In the genomic region with DNA sequence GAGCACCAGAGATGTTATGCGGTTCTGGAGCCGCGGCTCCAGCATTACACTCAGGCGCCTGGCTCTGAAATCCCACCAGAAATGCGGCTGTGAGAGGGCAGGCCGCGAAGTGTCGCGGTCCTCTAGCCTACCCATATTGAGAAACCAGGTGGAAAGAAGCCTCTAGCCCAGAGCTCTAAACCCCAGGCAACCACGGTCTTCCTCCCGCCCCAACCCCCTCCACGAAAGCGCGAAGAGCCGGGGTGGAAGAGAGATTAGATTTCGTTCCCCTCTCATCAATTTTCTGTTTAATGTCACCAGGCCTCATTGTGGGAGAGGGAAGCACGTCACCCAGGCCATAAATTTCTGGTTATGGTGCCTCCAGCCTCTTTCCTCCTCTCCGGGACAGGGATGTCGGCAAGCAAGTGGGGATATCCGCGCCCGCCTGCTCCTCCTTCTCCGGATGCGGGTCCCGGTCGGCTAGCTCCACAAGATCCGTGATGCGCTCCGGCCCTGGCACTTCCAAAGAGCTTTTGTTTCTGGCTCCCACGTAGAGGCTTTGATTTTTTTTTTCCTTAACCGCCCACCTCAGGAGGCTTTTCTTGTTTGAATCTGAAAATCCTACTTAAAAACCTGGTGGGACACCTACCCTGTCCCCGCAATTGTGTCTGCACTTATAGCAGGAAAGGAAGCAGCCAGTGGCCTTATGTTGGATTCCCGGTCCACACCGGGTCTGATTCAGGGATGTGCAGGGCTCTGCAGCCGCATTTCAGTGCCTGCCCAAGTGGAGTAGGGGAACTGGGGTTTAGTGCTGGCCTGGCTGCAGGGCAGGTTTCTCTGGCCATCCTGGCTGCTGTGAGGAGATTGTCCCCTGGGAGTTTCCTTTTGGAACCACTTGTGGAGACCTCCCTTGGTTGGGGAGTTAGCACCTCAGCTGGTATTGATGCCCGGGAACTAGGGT, we compare ENCODE assay signal across 8 mouse cellular contexts. TPM values are rescaled to one million over a fixed set of nuclear protein-coding genes. Genes with fewer than 3 reads are reported as not detected.
DNase-seq lines count a peak whose midpoint lies in the region; ATAC-seq and TF ChIP-seq lines count a peak whose summit lies in the region.

No protein-coding gene starts in this region.

- H3K36me3 ChIP-seq in E14TG2a.4 (ENCODE audit: insufficient read depth, low read length) = peaks cover 45% of the 10 kb centered on the region
- peaks cover 3% of the 10 kb centered on the region; the same call in 1 of the 2 replicates for H3K36me3 ChIP-seq in forebrain, embryonic 10.5 days (replicated peaks)
- no peaks in the 10 kb centered on the region for H3K36me3 ChIP-seq in intestine, embryonic 16.5 days (ENCODE audit: control insufficient read depth, insufficient read depth, low read length)
- no peaks in the 10 kb centered on the region for H3K36me3 ChIP-seq in liver, postnatal 0 days (replicated peaks; ENCODE audit: insufficient read depth, low read length)

- 4% methylated on average over 36 of the region's 36 CpGs for whole genome bisulfite sequencing in forebrain, embryonic 10.5 days
- 28% methylated on average over 36 of the region's 36 CpGs for WGBS in intestine, embryonic 16.5 days
- 14% methylated on average over 36 of the region's 36 CpGs for WGBS in liver, postnatal 0 days (ENCODE audit: insufficient replicate concordance)

- peak overlapping the region; percentile 100 for H3K27ac ChIP-seq in forebrain, embryonic 10.5 days
- H3K27ac ChIP-seq in intestine, embryonic 16.5 days (ENCODE audit: low read length) = peak overlapping the region; percentile 84
- 0 out of 2 replicates have a peak overlapping the region, but pooled peaks have one; percentile 3 for H3K27ac ChIP-seq in liver, postnatal 0 days (ENCODE audit: low read depth)

- H3K9me3 ChIP-seq in E14TG2a.4 (ENCODE audit: low read length) = peaks cover 11% of the 10 kb centered on the region; the same call in 1 of the 2 replicates
- H3K9me3 ChIP-seq in forebrain, embryonic 10.5 days = no peaks in the 10 kb centered on the region
- H3K9me3 ChIP-seq in intestine, embryonic 16.5 days (ENCODE audit: control insufficient read depth, low read length) = no peaks in the 10 kb centered on the region
- no peaks in the 10 kb centered on the region for H3K9me3 ChIP-seq in liver, postnatal 0 days (ENCODE audit: low read length)

- no peak for TF ChIP-seq EP300 in liver, postnatal 0 days (IDR thresholded peaks at IDR 0.05; ENCODE audit: low read depth)

- no peak for ATAC-seq in intestine, embryonic 16.5 days
- no peak for ATAC-seq in liver, postnatal 0 days

- DNase-seq in ZHBTc4 (ENCODE audit: low read depth, low spot score) = peak; percentile 44
- peak; percentile 57 for DNase-seq in forebrain, embryonic 10.5 days (ENCODE audit: extremely low spot score, low spot score)
- peak; percentile 29 for DNase-seq in liver, postnatal 0 days
- peak; percentile 18 for DNase-seq in telencephalon, adult 2 months (ENCODE audit: low read depth, low spot score)
- no peak for DNase-seq in layer of hippocampus, adult 9-10 months (ENCODE audit: low spot score)
- DNase-seq in urinary bladder, postnatal 10 days (ENCODE audit: low spot score) = no peak

- TF ChIP-seq CTCF in E14TG2a.4 (conservative IDR thresholded peaks at IDR 0.05; ENCODE audit: low read length) = no peak
- no peak for TF ChIP-seq CTCF in liver, postnatal 0 days (IDR thresholded peaks at IDR 0.05; ENCODE audit: low read depth)

- H3K9ac ChIP-seq in intestine, embryonic 16.5 days (ENCODE audit: low read depth, low read length) = peak overlapping the region; percentile 54
- H3K9ac ChIP-seq in liver, postnatal 0 days (replicated peaks) = peak overlapping the region; percentile 38; the same call in 1 of the 2 replicates

- peaks cover 46% of the 10 kb centered on the region for H3K27me3 ChIP-seq in E14TG2a.4 (ENCODE audit: insufficient read depth, low read length)
- peaks cover 33% of the 10 kb centered on the region for H3K27me3 ChIP-seq in forebrain, embryonic 10.5 days (ENCODE audit: poor library complexity, severe bottlenecking)
- no peaks in the 10 kb centered on the region for H3K27me3 ChIP-seq in intestine, embryonic 16.5 days (replicated peaks; ENCODE audit: control insufficient read depth, insufficient read depth, low read length)
- H3K27me3 ChIP-seq in liver, postnatal 0 days (ENCODE audit: insufficient read depth, low read length) = peaks cover 21% of the 10 kb centered on the region

- H3K4me2 ChIP-seq in intestine, embryonic 16.5 days (ENCODE audit: low read depth, low read length) = peak overlapping the region; percentile 40
- peak overlapping the region; percentile 64 for H3K4me2 ChIP-seq in liver, postnatal 0 days (ENCODE audit: low read depth, low read length)

- peak overlapping the region; percentile 58 for H3K4me3 ChIP-seq in E14TG2a.4 (replicated peaks; ENCODE audit: low read length)
- H3K4me3 ChIP-seq in forebrain, embryonic 10.5 days = peak overlapping the region; percentile 43
- peak overlapping the region; percentile 10 for H3K4me3 ChIP-seq in intestine, embryonic 16.5 days (ENCODE audit: low read length)
- H3K4me3 ChIP-seq in liver, postnatal 0 days (ENCODE audit: low read depth, low read length) = no peak overlapping the region

- peaks cover 61% of the 10 kb centered on the region for H3K4me1 ChIP-seq in E14TG2a.4 (replicated peaks; ENCODE audit: low read depth, low read length)
- peaks cover 97% of the 10 kb centered on the region for H3K4me1 ChIP-seq in forebrain, embryonic 10.5 days
- peaks cover 89% of the 10 kb centered on the region for H3K4me1 ChIP-seq in intestine, embryonic 16.5 days (ENCODE audit: control insufficient read depth, insufficient read depth, low read length)
- H3K4me1 ChIP-seq in liver, postnatal 0 days (ENCODE audit: insufficient read depth) = peaks cover 44% of the 10 kb centered on the region

RNA-seq across cellular contexts. Expression of gene Bahcc1, which starts 7.2 kb away (rescaled TPM):
- polyA plus RNA-seq in forebrain, embryonic 10.5 days (2016; fragmentation: Nextera tagmentation; extraction: Ambion mirVana) = 13.7 and 16.1 TPM in 2 replicates
- 4.9 and 5.7 TPM in 2 replicates for polyA plus RNA-seq in intestine, embryonic 16.5 days (2015; fragmentation: Nextera tagmentation; extraction: Ambion mirVana)
- 1.1 and 1.2 TPM in 2 replicates for polyA plus RNA-seq in liver, postnatal 0 days (2015; fragmentation: Nextera tagmentation; extraction: Ambion mirVana)

Comparison
In these comparisons a context has a peak if more than half of its experiments do, and no peak if none do; other contexts are left out.
1. DNase-seq: peak in ZHBTc4 (single experiment), forebrain, embryonic 10.5 days (single experiment), liver, postnatal 0 days (single experiment) and telencephalon, adult 2 months (single experiment); none in layer of hippocampus, adult 9-10 months (single experiment) and urinary bladder, postnatal 10 days (single experiment).
2. H3K27ac ChIP-seq: peak in every context shown above with its lines; median percentile 100 in forebrain, embryonic 10.5 days; 84 in intestine, embryonic 16.5 days; 3 in liver, postnatal 0 days.